Mouse (Mus musculus) hematopoietic stem cell, adult 5-6 weeks (primary cell): ENCODE data around the gene Cntln. TPM values are rescaled to one million over a fixed set of nuclear protein-coding genes. Genes with fewer than 3 reads are reported as not detected.

Experiments used
- ATAC-seq, 2 experiments: fragments of 125-278 bp in 1 of 2; replicated peaks in 1 of 2; 2 replicates each; pipeline ENCODE4 v1.8.0; 2016 to 2017; ENCODE audit warnings: inconsistent platforms in 2 of 2, mild to moderate bottlenecking in 2 of 2, moderate number of reproducible peaks in 2 of 2, low read depth in 1 of 2, moderate TSS enrichment in 1 of 2; ENCODE audit not compliant: low FRiP score in 2 of 2, poor library complexity in 2 of 2, severe bottlenecking in 2 of 2, insufficient read depth in 1 of 2, low TSS enrichment in 1 of 2
- total RNA-seq: library from RNA; stranded (forward); fragments of 172-1452, 232-1000 nt; gene quantifications from 2 replicates; pipeline ENCODE4 v1.2.3, GENCODE M21; 2017

Gene Cntln
- total RNA-seq, result 67.9 and 75.9 TPM in 2 replicates

GRCm38 (mm10) chr4:84884111-84884538 lies at the start of gene Cntln:
Gene Cntln, plus strand, starts transcription at chr4:84884309.
- peak; percentile 88 for ATAC-seq

DNA sequence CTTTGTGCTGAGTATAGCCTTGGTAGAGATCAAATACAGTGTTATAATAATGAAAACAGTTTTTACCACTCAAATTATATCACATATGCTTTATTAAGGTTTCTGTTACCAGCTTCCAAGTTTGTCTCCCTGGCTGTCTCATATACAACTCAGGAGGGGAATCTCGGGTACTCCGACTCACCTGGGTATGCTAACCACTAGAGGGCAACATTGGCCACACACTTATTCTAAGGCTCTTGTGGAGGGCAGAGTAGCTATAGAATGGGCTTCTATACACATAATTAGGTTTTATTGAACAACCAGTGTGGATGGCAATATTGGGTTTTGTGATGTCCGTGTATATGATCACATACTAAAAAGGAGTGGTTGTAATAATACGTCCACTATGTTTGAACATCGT lies 47.1 kb upstream of the Cntln start:
- ATAC-seq, result peak; percentile 65 to 75; a peak in 3 of 4 replicates

DNA sequence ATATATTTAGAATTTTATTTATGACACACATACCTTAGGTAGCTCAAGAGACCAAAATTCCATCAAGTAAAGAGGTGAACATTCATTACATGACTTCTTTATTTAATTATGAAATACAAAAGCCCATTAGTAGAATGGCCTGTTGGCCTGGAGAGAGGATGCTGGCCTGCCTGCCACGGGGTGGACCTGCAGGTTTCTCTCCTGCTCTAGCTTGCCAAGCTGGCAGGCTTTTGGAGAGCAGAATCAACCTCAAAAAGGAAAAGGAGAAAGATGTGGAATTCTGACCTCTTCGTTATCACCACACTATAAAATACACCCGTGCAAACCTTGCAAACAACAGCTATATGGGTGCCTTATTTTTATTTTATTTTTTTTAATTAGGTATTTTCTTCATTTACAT lies 45.6 kb upstream of the Cntln start:
- no peak for ATAC-seq

DNA sequence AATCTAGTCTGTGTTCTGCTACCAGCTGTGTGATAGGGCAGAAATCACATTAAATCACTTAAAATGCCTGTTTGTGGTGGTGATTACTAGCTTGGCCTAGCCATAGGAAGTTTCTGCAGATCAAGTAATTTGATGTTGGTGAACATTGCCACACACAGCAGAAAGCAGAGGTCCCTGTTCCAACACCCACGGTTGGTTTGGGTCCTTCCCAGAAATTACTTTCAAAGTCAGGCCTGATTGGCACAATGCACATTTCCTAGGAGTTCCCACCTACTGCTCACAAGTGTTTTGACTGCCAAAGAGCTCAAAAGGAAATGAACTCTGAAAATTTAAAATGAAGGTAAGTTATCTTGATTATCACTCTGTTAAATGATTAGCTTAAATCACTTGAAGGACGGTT lies 44.6 kb upstream of the Cntln start:
- ATAC-seq, result no peak

DNA sequence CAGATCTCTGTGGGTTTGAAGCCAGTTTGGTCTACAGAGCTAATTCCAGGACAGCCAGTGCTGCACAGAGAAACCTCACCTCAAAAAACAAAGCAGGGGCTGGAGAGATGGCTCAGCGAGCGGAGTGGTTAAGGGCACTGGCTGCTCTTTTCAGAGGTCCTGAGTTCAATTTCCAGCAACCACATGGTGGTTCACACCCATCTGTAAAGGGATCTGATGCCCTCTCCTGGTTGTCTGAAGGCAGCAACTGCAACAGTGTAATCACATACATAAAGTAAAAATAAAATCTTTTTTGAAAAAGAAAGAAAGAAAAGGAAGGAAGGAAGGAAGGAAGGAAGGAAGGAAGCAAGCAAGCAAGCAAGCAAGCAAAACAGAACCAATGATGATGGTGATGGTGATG lies 26.5 kb upstream of the Cntln start:
- no peak for ATAC-seq

- ATAC-seq, result peak; percentile 81 to 87
Measured at GRCm38 (mm10) chr4:84876347-84876746, 7.8 kb upstream of the Cntln start.

DNA sequence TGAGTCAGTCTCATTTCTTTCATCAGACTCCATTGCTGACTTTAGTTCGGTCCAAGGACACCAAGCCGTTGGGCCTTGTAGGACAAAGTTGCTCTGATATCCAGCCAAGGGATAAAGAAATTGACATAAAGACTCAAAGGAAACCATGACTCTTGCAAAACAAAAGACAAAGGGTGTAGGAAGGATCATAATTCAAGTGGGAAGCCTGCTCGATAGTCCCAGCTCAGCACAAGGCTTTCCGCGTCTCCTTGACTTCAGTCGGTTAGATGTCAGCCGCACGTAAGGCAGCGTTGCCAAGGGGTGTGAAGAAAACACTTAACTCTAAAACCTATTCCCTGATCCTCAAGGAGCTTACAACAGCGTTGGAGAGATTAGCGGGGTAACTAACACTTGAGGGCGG lies 463 bp upstream of the Cntln start:
- ATAC-seq, result no peak

- peak; percentile 67 to 70 for ATAC-seq
Measured at GRCm38 (mm10) chr4:84884539-84885270, 596 bp downstream of the Cntln start.

- no peak for ATAC-seq
Measured at GRCm38 (mm10) chr4:84885271-84885540, 1.1 kb downstream of the Cntln start.

DNA sequence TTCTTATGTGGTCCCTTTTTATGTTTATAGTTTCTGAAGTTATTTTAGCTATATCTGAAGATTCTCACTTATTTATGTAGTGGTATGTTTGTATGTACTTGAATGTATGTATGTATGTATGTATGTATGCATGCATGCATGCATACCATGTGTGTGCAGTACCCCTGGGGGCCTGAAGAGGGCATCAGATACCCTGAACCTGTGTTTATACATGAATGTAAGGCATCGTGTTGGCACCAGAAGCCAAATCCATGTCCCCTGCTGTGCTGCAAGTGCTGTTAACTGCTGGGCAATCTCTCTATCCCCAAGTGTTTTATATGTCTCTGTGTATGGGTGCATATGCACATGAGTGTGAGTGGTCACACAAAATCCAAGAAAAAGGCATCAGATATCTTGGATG lies 34.3 kb downstream of the Cntln start:
- no peak for ATAC-seq

DNA sequence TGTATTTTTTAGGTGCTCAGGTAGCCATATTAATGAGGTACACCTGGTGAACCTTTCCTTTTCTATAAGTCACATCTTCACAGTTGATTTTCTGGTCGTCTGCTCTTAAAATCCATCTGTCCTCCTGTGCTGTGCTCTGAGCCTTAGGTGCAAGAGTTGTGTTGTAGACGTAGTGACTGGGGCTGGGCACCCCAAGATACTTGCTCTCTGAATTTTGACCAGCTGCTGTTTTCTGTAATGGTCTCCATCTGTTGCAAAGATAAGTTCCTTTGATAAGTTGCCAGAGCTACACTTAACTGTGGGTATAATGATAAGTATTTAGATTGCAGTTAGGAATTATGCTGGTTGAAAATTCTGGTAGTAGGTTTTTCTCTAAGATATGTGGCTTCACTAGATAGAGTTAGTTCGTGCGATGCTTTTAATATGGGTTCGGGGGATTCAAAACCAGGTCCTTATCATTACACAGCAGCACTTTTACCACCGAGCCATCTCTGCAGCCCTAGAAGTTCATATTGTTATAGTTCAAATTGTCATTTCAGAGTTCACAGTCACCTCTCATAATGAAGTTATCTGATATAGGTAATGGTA lies 50.3 kb downstream of the Cntln start:
- no peak for ATAC-seq

DNA sequence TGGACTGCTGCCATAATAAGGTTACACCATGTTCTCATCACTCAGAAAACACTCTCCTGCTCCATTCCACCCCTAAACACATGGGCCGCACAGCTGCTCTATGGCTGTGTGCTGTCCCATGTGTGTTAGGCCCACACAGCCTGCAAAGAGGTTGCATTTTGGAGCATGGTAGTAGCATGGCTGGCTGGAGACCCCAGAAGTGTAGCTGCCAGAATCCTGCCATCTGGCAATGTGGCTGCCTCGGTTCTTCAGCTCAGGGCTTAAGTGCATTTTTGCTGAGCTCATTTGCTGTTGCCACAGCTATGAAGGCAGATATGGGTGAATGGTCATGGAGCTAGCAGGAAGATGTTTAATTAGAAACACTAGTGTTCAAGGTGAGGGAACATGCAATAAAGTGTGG lies 58.0 kb downstream of the Cntln start:
- ATAC-seq, result no peak

GRCm38 (mm10) chr4:84942651-84943050 lies 58.5 kb downstream of the Cntln start:
- ATAC-seq, result no peak

- ATAC-seq, result no peak
Measured at GRCm38 (mm10) chr4:84944100-84944499, 60.0 kb downstream of the Cntln start.

DNA sequence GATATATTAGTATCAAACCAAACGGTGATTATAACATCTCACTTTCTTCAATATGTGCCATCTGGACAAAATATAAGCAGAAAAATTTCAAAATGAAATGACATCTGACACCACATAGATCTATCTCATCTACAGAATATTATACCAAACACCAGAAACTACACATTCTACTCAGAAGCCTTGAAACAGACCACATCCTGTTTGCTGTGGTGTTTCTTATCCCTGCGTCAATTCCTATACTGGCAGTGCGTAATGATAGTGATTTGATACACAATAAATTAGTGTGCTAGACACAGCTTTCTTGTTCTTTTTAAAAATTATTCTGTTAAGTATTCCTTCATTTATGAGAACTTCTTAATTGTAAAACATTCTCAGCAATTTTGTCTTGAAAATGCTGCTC lies 62.3 kb downstream of the Cntln start:
- ATAC-seq, result no peak

GRCm38 (mm10) chr4:84976875-84977646 lies 93.0 kb downstream of the Cntln start:
- peak; percentile 84 to 90 for ATAC-seq

DNA sequence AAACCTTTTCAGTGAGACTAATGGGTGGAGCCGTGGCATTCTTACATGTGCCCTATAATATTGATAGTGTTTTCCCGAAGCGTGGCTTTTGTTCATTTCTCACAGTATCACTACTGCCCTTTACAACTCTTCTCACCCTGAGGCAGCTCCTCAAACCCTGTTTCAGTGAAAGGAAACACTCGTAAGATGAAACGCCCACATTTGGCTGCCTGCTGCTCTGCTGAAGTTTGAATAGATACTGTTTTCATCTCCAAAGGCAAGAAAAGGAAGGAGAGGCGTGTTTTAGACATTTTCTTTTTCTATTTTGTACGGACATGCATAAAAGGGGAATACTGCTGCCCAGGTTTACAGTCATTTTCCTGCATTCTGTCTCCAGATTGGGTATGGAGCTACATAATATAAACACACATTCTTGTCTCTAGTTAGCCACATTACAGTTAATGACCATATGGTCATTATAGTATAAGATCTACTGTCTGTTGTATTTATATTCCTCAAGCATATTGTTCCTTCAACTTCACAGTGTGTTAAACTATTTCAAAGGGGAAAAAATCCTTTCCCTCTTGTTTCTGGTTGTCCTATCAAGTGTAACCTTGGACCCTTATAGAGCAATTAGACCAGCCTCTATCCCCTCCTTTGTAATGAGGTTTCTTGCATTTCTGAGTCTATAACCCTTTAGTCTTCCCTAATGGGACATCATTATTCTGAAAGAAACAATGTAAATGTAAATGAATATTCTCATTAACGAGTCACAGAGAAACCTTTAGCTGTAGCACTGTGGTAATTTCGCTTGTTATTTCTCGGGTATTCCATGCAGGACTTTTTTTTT lies 111.6 kb downstream of the Cntln start:
- ATAC-seq, result no peak

- no peak for ATAC-seq
Measured at GRCm38 (mm10) chr4:85005581-85005980, 121.5 kb downstream of the Cntln start.
